Mouse (Mus musculus): ENCODE measurements around the gene Rad50.

Rad50 gene

GRCm38 (mm10) chr11:53699351-53699750 is 7.8 kb downstream of the Rad50 start:
- no peak for DNase-seq (ENCODE audit: low read depth, low spot score)

DNA sequence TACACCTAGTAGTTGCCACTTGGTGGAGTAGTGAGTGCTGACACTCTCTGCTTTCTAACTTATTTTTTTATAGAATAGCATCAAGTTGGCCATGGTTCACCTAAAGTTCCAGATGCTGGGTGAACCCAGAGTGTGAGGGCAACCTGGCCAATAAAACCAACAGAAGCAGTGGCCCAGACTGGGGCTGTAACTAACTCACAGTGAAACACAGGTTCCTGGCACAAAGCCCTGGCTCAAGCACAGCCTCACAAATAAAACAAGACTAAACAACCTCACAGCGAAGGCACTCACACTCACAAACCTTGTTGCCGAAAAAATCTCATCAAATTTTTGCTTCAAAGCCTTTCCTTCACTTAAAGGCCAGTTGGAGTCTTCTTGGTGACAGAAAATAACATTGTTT is 8.6 kb downstream of the Rad50 start:
- no peak for DNase-seq (ENCODE audit: low read depth, low spot score)

- DNase-seq (ENCODE audit: low read depth, low spot score) = no peak
Measured at GRCm38 (mm10) chr11:53691979-53692378, 15.1 kb downstream of the Rad50 start.

DNA sequence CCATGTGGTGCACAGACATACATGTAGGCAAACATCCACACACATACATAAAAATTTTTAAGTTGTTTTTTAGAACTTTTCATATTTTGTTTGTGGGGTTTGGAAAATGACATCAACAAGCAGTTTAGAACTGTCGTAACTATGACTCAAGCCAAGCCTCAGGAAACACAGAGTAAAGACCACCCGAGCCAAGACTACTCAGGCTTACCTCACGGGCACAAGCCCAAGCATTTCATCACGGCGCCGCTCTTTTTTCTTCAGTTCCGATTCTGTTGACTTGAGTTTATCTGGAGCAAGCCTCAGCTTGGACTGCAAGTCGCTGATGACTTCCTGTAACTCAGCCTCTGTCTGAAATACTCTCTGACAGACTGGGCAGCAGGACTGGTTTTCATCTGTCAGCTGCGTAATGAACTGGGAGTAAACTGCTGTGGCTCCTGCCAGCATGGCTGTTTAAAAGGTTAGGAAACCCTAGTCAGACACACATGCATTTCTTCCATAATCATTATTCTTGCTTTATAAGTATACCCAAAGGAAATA is 24.1 kb downstream of the Rad50 start:
- no peak for DNase-seq (ENCODE audit: low read depth, low spot score)

DNA sequence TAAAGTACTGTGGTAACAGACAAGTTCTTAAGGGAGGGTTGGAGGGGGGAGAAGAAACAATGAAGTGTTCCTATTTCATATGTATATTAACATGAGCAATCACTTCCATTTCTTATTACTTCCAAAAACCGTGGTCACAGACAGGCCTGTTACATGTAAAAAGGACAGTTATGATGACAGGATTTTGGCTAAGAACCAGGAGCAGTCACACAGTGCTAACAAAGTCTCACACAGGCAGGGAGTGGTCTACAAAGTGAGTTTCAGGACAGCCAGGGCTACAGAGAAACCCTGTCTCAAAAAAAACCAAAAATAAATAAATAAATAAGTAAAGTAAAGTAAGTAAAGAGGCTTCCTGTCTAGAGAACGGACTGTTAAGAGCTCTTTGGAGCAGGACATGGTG is 24.9 kb downstream of the Rad50 start:
- no peak for DNase-seq (ENCODE audit: low read depth, low spot score)

DNA sequence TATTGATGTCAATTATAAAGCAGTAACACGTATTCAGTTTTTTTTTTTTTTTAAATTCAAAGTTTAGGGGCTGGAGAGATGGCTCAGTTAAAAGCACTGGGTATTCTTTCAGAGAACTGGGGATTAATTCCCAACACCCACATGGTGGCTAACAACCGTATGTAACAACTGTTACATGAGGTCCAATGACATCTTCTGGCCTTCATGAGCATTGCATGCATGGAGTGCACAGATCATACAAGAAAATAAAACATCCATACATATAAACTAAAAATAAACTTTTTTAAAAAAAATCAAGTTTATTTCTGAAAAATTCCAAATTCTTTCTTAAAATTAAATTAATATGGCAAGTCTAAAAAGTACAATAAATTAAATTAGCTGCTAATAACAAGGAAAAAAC is 25.4 kb downstream of the Rad50 start:
- DNase-seq (ENCODE audit: low read depth, low spot score) = no peak

DNA sequence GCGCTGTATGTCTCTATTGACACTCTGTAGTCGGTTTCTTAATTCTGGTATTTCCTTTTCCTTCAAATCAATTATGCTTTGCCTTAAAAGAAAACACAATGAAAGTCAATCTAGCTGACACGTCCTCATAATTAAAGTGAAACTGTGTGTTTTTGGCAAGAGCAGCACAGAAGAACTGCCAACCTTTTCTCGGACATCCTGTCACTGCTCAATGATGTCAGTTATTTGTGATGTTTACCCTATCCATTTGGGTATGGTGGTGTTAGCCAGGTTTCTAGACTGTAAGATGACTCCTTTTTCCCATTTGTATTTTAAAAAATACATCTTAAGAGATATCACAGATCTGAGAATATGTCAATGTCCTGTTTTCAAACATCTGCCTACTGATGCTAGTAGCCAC is 27.0 kb downstream of the Rad50 start:
- DNase-seq (ENCODE audit: low read depth, low spot score) = no peak

DNA sequence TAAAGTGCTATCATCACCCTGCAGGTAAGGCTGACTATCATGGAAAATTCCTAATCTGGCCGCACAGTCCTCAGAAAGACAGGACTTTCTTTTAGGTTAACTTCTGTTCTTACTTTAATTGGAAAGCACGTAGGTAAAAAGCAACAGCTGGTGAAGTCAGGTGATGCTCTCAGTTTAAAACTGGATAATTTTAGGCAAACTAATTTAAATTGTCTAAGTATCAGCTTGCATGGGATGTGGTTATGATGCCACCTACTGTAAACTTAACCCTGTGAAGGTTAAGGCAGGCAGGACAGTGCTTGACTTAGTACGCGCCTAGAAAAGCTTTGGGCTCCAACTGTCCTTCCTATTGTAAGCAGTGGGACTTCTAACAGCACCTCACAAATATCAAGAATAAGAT is 35.7 kb downstream of the Rad50 start:
- DNase-seq (ENCODE audit: low read depth, low spot score) = no peak

DNA sequence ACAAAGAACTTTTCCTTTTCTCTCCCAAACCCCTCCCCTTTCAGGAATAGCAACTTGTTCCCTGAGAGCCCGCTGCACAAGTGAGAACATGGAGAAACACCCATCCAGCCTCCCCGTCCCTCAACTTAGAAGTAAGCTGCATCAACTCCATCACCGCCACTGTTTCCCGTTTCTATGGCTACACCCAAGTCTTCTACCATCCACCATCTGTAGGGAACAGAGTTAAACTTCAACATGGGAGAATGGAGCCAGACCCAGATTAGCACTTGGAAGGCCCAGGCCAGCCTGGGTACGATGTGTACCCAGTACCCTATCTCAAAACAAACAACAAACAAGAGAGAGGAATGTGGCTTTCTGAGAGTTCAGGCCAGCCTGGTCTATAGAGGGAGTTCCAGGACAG is 43.0 kb downstream of the Rad50 start:
- no peak for DNase-seq (ENCODE audit: low read depth, low spot score)

DNA sequence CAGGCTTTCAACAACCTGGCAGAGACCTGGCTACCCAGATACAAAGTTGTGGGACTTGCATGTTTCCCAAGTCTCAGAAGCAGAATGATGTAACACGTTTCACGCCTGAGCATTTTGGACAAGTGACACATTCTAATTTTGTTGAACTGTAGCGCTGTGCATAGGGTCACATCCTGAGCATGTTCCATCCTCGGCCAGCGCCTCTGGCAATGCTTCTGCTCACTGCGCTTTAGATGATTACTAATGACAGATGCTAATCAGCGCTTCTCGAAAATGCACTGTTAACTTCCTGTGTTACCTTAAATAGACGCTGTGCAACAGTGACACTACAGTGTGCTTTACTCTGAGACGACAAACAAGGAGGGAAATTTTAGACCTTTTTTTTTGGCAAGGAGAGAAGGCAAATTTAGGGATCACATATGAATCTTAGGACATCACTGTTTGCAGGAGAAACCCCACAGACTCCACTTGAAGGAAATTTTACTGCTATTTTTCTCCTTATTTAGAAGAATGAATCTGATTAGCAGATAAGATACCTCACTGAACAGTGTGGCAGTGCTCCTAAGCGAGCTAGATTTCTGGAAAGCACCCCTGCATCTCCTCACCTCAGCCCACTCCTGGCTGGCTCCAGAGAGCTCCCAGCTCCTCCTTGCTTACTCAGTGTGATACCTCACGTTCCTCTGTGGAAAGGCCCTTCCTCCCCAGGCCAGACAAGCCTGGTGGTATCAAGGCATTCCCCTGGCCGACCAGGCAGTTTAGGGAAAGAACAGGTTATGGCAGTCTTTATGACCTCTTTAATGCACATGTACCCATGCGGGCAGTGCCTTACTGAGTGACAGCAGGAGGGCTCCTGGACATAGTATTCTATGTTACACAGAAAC is 44.1 kb downstream of the Rad50 start:
- DNase-seq (ENCODE audit: low read depth, low spot score) = no peak

- DNase-seq (ENCODE audit: low read depth, low spot score) = no peak
Measured at GRCm38 (mm10) chr11:53657828-53658227, 49.3 kb downstream of the Rad50 start.

DNA sequence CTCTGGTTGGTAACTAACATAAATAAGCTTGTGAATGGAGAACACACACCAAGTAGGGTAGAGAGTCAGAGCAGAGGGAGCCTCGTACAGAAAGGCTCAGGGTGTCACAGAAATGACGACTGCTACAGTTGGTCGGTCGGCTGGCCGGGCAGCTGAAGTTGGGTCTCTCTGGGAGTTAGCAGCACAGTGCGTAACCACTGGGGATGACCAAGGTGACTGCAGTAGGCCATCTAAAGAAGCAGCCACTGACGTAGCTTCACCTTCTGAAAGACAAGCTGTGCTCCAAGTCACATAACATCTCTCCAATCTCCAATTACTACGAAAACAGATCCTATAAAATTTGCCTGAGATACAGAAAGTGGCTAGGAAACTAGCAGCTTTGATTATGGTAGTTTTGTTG is 49.7 kb downstream of the Rad50 start:
- DNase-seq (ENCODE audit: low read depth, low spot score) = no peak

GRCm38 (mm10) chr11:53656558-53657202 is 50.4 kb downstream of the Rad50 start:
- DNase-seq (ENCODE audit: low read depth, low spot score) = no peak

DNA sequence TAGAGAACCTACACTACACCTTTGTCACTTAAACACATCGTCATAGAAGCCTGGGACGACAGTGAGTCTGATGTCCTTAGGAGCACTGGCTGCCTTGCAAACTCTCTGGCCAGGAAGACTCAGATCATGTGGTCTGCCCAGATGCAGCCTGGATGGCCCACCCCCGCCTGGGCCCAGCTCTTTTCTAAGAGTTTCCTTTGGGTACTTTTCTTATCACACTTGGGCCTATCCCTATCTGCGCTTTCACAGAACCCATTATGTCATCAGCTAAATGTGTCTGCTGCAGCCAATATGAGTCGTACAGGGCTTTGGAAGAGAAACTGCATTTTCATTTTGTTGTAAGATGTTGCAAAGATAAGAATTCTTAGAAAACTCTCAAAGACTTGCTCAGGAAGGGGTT is 52.1 kb downstream of the Rad50 start:
- DNase-seq (ENCODE audit: low read depth, low spot score) = no peak

GRCm38 (mm10) chr11:53652427-53652826 is 54.7 kb downstream of the Rad50 start:
- no peak for DNase-seq (ENCODE audit: low read depth, low spot score)

- DNase-seq (ENCODE audit: low read depth, low spot score) = no peak
Measured at GRCm38 (mm10) chr11:53651441-53651840, 55.7 kb downstream of the Rad50 start.

DNA sequence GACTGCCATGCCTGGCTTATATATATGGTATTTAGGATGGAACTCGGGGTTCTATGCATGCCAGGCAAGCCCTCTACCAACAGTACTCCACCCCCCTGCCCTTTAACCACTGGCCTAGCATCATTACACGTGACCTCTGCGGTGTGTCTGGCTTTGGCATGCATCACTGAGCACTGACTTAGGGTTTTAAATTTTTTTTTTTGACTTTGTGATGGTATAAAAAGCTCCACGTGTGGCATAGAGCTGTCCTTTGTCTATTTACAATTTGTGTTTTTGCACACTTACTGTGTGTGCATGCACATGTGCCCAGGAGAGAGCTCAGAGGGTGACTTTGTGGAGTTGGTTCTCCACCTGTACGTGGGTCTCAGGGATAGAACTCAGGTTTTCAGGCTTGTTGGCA is 63.1 kb downstream of the Rad50 start:
- DNase-seq (ENCODE audit: low read depth, low spot score) = no peak

DNA sequence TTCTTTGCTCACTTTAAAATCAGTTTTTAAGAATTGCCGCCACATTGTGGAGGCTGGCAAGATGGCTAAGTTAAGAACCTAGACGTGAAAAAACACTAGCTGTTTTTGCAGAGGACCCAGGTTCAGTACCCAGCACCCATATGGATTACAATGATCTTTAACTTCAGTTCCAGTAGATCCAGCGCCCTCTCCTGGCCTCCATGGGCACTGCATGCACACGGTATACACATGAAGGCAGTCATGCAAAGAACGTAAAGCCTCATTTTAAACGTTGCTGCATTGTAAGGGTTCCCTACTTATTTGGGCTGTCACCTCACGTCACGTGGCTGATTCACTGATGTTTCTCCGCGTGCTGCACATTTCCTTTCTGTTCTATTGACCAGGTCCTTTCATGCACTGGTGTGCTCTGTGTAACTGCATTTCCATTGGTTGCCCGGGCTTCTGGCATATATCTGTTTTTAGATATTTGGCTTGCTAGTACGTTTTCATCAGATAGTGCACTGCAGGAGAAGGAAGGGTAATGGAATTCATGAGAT is 64.3 kb downstream of the Rad50 start:
- no peak for DNase-seq (ENCODE audit: low read depth, low spot score)

GRCm38 (mm10) chr11:53637803-53638260 is 69.3 kb downstream of the Rad50 start:
- DNase-seq (ENCODE audit: low read depth, low spot score) = no peak

GRCm38 (mm10) chr11:53637046-53637802 is 69.9 kb downstream of the Rad50 start:
- DNase-seq (ENCODE audit: low read depth, low spot score) = peak; percentile 86

- no peak for DNase-seq (ENCODE audit: low read depth, low spot score)
Measured at GRCm38 (mm10) chr11:53636183-53636646, 70.9 kb downstream of the Rad50 start.

Data from forelimb bud, embryonic 11.5 days (tissue).